Mouse (Mus musculus): Measurements from ENCODE around the gene Ergic2. TPM values are rescaled to one million over a fixed set of nuclear protein-coding genes. Genes with fewer than 3 reads are reported as not detected.

Ergic2 gene
- total RNA-seq (2014; fragmentation: Nextera tagmentation), result 71.8 and 75.6 TPM in 2 replicates
- total RNA-seq (2017), result 128 and 133 TPM in 2 replicates

DNA sequence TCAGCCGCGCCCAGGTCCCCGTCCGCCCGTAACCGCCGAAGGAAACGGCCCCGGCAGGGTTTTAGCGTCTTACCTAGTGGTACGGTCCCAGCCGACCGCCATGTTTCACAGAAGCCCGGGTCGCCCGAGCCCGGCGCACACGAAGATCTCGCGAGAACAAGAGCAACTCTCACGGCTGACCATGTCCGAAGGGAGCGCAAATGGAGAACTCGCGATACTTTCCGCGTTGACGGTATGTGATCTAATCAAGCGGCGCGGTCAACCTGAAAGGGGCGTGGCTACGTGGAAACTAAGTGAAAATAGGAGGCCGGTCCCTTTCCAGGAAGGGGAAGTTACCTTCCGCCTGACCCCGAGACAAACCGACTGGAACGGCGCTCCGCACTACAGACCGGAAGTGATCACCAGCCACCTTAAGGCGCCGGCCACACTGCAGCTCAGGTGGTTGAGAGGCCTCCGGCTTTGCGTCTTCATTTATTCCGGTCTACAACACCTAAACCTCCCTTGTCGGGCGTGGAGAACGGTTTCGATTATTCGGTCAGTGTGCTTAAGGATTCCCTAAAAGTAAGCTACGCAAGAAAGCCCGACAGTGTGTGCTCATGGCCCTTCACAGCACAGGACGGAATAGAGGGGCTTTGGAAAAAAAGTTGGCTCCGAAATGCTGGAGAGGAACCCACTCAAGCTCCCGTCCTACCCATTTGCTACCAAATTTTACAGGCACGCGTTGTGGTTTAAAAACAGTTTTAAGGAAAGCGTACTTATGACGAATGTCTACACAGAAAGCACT, at the start of gene Ergic2:
Gene Ergic2, minus strand, starts transcription at position 478 of the 784 bp plus-strand sequence.
- peak; percentile 91 for ATAC-seq (replicated peaks; ENCODE audit: poor library complexity, severe bottlenecking)

DNA sequence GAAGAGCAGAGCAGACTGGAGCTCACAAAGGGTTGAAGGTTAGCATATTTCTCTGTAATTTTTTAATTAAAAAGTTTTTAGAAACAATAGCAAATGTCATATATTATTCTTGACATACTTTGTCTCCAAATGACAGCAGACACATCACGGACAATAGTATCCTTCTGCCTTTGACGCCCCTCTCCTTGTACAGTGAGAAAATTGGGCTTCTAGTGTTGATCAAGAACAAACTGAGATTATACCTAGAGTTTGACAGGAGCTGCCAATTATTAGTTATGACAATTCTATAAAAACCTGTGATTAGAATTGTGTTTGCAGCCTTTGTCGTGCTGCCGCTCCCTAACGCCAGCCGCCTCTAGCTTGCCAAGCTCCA, 48.5 kb upstream of the Ergic2 start:
- ATAC-seq (replicated peaks; ENCODE audit: poor library complexity, severe bottlenecking), result no peak

DNA sequence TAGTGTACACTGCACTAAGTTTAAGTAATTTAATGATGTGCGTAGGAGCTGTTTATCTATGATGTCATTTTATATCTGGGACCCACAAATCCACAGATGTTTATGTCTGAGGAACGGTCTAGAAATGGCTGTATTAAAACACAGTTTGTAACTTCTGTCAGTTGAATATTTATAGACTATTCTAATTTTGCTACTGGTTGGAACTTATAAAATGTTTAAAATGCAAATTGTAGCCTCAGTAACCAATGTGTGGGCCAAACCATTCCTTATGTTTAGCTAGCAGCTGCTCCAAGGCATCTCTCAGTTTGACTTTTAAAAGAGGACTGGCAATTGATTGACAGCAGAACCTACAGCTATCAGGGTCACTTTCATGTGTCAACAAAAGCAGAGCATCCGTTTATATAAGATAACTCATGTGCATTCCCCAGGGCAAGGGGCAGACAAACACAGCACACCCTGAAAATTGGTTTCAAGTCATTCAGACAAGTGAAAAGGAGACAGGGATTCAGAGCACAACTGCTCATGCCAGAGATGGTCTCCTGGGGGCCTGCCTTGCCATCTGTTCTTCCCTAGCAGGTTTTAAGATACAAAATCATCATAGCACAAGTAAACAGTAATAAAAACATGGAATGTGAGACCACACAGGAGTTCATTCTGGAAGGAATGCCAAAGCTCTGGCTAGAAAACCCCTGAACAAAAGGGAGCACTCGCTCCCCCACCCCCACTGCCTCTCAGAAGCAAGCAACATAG, 48.0 kb upstream of the Ergic2 start:
- ATAC-seq (replicated peaks; ENCODE audit: poor library complexity, severe bottlenecking), result no peak

DNA sequence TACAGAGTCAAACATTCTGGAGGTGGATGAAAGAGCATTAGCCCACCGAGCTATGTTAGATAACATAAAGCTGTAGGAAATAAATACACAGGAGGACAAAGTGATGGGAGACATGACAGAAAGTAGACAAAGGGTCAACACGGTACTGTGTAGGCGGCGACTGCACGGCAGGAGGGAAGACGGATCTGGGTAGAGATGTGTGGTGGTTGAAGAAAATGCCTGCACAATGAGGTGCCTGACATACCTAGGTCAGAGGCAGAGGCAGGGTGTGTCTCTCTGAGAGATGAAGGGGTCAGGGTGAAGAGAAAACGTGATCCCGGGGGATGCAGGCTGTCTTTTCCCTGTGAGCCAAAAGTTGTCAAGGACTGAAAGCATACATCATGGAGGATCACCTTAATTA, 46.9 kb upstream of the Ergic2 start:
- ATAC-seq (replicated peaks; ENCODE audit: poor library complexity, severe bottlenecking), result no peak

DNA sequence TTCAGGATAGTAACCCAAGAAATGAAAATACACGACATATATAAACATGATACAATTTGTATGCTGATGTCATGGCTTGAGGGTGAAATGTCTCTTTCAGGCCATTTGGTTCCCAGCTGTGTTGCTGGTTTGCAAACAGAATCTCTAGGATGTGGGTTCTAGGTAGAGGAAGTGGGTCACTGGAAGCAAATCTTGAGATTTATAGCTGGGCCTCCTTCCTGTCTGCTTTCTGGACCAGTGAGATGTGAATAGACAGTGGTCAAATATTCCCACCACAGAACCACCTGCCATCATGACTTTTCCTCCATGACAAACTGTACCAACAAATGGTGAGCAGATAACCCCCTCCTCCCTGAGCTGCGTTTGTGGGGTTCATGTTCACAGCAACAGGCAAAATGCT, 45.6 kb upstream of the Ergic2 start:
- peak; percentile 46 for ATAC-seq (replicated peaks; ENCODE audit: poor library complexity, severe bottlenecking)

DNA sequence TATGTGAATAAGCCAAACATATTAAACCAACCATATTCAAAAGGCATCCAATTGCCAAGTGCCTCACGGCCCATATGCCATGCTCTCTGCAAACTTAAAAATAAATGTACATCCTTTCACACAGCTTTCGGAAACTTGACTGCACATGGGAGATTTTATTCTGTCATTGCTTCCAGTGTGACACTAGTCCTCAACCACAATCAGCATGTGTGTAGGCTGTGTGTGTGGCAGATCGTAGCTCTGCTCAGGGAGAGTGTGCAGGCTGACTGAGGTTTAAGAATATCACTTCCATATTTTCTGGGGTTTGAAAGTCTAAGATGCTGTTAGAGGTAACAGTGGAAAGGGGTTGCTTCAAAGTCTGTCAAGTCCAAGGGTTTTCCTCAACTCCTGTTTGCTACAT, 43.9 kb upstream of the Ergic2 start:
- no peak for ATAC-seq (replicated peaks; ENCODE audit: poor library complexity, severe bottlenecking)

DNA sequence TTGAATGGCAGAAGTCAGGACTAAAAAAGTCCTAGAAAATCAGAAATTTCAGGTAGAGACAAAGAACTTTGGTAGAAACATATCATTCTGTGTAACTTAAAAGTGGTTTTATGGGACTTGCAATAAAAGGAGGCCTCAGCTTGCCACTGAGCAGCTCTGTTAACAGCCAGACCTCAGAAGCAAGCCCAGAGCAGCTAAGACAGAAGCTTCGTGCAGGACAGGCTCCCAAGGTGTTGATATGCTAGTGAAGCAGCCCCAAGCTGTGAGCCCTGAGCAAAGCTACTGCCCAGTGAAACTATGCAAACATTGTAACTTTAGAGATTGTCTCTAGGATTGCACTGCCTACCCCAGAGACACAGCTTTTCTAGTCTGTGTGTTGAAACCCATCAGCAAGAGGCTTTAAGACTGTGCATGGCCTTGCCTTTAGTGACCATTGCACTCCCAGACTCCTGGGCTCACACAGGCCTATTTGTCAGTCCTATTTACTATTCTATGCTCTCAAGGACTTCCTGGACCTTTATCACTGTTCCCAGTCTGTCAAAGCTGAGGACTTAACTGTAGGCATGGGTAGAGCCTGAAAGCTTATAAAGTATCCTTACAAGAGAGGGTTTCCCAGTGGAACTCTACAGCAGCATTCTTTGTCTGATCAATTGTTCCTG, 43.4 kb upstream of the Ergic2 start:
- no peak for ATAC-seq (replicated peaks; ENCODE audit: poor library complexity, severe bottlenecking)

DNA sequence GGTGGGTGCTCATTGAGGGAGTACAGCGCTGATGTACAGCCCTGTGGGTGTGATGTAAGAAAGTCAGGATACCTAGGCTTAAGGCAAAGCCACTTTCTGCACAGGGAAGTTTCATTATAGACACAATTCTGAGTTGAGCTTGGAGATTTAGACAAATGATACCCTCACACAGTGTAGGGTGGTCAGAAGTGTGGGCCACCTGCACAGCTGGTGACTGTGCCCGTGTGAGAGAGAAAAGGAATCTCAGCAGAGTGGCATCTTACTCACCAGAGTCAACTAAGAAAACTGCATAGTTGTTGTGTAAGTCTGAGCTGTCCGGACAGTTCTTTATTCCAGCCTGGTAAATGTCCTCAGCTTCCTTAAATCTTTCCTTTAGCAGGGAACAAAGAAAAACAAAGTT, 37.0 kb upstream of the Ergic2 start:
- ATAC-seq (replicated peaks; ENCODE audit: poor library complexity, severe bottlenecking), result no peak

DNA sequence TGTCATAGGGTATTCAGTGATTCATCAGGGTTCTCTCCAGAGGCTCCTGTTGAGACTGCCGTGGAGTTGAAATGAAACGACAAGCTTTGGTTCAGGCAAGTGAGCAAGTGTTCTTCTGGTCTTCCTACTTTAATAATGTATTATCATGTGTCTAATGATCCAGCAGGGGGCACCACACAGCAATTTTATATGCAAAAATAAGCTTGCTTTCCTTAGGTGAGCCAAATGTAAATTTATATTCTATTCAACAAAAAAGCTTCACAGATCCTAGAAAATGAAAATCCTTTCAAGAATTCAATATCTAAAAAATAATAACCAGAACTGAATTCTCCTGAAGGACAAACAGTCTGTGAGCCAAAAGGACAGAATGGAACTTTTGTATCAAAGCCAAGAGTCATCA, 36.5 kb upstream of the Ergic2 start:
- peak; percentile 45; the same call in 1 of the 2 replicates for ATAC-seq (replicated peaks; ENCODE audit: poor library complexity, severe bottlenecking)

DNA sequence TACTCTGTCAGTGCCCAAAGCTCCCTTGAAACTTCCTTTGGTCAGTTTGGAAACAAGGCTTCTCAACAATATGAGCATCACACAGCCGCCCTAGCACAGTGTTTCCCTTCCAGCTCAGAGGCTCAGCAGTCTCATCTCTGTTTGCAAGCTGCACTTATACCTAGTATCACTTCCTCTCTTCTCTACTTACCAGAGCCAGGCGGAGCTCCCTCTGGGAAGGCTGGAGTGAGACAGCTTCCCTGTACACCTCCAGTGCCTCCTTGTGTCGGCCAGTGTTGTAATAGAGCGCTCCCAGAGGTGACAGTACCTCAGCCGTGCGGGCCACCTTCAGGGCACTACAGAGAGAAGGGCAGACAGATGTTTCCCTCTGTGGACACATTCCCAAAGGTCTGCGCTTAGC, 34.4 kb upstream of the Ergic2 start:
- ATAC-seq (replicated peaks; ENCODE audit: poor library complexity, severe bottlenecking), result peak; percentile 90

DNA sequence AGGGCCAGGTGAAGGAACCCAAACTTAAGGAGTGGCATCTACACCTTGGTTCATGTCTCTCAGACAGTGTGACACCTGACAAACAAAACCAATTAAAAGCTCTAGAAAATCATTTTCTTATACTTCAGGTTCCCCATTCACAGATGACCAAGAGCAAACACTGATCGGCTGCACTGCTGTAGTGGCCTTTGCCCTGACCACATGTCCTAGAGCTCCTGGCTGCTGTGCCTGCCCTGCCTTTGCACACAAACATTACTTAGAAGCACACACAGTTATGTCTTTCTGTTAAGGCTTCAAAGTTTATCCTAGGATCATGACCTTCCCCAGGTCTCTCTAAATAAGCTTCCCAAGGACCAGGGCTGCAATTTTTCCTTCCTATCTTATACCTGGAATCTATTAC, 32.7 kb upstream of the Ergic2 start:
- no peak for ATAC-seq (replicated peaks; ENCODE audit: poor library complexity, severe bottlenecking)

DNA sequence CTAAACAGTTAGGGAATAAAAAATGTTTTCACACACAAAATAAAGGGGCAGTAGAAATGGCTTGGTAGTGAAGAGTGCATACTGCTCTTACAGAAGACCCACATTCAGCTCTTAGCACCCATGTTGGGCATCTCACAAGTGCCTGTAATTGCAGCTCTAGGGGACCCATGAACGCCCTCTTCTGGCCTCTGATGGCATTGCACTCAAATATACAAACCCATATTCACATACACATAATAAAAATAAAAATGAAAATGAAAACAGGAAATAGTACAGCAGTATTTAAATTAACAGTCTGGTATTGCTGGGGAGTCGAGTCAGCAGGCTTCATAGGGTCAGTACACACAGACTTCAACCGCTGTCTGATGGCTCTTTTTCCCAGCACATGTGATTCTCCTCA, 30.1 kb upstream of the Ergic2 start:
- no peak for ATAC-seq (replicated peaks; ENCODE audit: poor library complexity, severe bottlenecking)

DNA sequence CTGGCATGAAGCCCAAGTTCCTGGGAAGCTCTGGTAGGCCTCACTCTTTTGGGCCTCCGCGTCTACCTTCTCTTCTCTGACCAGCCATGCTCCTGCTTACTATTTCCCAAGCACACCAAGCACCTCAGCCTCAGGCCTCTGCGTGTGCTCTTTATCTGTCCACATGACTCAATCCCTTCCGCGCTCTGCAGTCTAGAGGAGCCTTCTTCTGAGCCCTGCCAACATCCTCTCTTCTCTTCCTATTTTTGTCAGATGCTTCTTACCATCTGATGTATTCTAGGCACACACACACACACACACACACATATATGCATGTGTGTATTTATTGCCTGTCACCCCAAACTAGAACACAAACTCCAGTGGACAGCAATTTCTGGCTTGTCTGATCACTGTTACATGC, 29.5 kb upstream of the Ergic2 start:
- no peak for ATAC-seq (replicated peaks; ENCODE audit: poor library complexity, severe bottlenecking)

DNA sequence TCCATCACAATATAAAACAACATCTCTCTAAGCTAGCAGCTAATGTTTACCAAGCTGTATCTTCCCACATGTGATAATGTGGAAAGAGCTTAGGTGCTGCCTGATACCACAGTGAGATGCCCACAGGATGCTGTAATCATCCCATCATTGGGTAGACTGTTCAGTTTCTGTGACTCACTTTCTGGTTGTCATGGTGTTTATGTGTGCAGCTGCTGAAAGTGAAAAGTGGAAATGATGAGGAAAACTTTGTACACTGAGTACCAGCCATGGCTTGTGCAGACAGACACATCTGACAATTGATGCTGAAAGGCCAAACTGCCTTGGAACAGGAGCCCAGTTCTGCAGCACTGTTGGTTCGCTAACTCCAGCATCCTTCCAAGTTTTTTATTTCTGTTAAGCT, 27.1 kb upstream of the Ergic2 start:
- peak; percentile 37 for ATAC-seq (replicated peaks; ENCODE audit: poor library complexity, severe bottlenecking)

DNA sequence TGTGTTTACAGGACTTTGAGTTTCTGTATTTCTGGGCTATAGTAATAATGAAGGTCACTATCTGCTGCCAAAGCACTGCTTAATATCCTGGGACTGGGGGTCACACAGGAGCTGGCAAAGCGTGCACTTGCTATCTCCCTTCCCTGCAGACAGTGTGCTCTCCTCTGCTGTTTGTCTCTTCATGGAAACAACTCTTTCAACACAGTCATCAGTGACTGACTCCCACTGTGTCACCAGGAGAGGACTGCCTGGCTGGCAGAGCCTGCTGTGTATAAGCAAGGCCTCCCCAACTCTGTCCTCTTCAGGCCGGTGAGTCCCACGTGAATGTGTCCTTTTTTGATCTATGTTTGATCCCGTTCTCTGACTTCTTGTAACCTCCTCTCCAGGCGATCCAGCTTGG, 25.3 kb upstream of the Ergic2 start:
- no peak for ATAC-seq (replicated peaks; ENCODE audit: poor library complexity, severe bottlenecking)

DNA sequence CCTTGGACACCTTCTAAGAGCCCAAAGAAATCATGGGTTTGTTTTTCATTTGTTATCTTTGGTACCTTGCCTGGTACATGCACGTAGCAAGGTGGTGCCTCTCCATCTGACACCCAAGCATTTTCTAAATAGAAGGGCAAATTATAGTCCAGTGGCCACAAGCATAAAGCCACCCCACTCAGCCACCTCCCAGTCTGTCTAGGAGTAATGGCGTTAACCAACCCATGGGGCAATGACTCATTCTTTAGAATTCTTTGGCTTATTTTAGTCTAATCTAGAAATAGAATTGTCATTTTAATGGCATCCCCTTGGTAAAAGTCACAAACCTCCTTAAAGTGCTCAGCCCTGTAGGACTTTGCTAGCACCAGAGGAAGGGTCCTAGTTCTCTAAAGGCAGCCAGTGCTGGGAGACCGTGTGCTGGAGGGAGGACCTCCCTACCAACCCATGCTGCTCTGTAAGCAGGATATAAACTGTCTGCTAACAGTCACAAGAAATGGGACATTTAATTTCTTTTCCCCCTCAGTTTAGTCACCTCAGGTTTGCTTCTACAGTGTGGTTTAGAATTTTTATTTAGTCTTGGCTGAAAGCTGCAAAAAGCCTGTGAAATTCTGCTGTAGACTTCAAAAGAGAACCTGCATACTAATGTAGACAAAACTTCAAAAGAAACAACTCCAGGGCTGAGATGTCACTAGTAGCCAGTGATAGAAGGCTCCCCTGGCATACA, 22.1 kb upstream of the Ergic2 start:
- ATAC-seq (replicated peaks; ENCODE audit: poor library complexity, severe bottlenecking), result no peak

DNA sequence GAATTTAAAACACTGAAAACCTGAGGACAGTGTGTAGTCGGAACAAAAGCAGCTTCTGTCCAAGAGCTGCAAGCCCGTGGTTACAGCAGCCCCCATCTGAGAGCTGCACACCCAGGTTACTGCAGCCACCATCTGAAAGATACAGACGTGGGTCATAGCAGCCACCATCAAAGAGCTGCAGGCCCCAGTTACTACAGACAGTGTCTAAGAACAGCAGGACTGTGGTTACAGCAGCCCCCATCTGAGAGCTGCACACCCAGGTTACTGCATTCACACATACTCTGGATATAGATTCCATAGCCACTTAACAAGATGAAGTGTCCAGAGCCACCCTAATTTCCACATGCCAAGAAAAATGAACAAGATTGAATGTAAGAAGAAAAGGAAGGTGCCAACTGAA, 15.4 kb upstream of the Ergic2 start:
- ATAC-seq (replicated peaks; ENCODE audit: poor library complexity, severe bottlenecking), result no peak

DNA sequence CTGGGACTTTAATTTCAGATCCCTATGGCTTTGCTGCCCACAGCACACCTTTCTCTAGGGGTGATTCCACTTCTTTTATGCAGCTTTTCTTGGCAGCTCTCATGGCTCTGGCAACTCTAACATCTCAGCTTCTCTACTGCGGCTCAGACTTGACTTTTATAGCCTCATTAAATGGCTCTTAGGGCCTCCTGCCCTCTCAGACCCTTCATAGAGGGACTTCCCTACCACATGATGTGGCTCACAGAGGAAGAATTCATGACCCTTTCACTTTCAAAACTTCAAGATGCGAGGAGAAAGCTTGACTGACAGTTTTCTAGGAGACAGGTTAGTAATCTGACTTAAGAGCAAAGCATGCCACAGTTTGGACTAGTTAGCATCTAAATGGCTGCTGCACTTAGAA, 10.5 kb upstream of the Ergic2 start:
- ATAC-seq (replicated peaks; ENCODE audit: poor library complexity, severe bottlenecking), result no peak

DNA sequence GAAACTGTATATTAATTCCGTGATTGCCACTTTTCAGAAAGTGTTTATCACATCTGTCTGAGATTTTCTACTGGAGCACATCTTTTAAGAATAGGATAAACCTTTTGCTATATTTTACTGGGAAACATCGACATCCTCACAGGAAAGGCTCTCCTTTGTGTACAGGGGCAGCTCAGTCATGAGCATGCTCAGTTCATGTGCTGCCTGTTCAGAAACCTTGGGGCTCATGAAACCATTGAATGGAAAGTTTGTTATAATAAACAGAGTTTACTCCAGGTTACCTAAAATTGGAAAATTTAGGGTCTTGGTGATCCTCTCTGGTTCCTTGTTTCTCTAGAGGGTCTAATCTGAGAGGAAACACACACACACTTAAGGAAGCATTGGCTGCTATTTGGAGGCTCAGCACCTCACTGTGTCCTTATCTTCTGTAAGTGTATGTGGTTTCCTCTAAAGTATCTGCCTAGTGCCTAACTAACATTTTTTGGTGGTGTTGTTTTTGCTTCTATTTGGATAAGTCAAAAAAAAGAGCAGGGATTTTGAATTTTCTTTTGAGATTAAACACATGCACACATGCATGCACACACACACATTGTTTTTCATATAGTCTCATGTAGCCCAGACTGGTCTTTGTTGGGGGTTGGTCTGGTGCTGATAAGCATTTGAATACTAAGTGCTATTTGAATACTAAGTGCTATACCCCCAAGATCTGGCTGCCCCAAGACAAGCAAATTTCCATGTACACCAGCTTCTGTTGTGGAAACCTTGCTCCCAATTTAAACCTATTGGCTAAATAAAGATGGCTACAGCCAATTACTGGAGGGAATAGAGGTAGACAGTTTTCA, 6.3 kb upstream of the Ergic2 start:
- ATAC-seq (replicated peaks; ENCODE audit: poor library complexity, severe bottlenecking), result no peak

DNA sequence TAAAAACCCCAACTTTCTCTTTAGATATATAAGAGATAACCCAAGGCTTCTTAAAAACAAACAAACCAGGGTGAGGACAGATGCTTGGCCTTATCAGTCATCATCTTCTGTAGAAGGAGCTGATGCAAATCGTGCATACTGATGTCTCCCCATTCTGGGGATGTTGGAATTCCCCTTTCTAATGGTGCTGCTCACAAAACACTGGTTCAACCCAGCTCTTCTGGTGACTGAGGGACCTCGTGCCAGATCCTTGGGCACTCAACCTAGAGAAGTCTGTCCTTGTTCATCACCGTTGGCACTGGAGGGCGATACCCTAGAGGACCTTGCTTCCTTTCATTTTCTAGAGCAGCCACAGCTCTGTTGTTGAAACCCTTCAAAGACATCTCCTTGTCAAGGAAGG, 4.6 kb upstream of the Ergic2 start:
- ATAC-seq (replicated peaks; ENCODE audit: poor library complexity, severe bottlenecking), result no peak

Data from granulocyte monocyte progenitor cell, adult 5-6 weeks (primary cell).